Mouse (Mus musculus) ZHBTc4 (cell line): ENCODE results near the gene Grik1.

Source experiments
- DNase-seq: peaks from one replicate; pipeline ENCODE4 v3.0.0-alpha.2; 2011; ENCODE audit warnings: low read depth, low spot score

Grik1 gene

DNA sequence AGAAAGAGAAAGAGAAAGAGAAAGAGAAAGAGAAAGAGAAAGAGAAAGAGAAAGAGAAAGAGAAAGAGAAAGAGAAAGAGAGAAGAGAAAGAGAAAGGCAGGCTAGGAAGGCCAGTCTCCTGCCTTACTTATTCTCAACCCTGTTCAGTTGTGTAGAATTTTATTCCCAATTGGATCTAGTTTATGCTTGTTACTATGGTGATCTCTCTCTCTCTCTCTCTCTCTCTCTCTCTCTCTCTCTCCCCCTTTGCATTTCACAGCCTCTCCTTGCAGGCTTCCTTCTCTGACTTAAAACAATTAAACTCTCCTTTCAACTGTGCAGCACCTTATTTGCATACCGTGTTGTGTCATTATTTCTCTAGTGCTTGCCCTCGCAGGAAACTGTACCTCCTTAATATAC, 147.5 kb downstream of the Grik1 start:
- DNase-seq: no peak

GRCm38 (mm10) chr16:88142136-88142535, 147.9 kb downstream of the Grik1 start:
- DNase-seq: no peak

- no peak for DNase-seq
Observed at GRCm38 (mm10) chr16:88141594-88141993, 148.5 kb downstream of the Grik1 start.

GRCm38 (mm10) chr16:88138913-88139312, 151.2 kb downstream of the Grik1 start:
- DNase-seq: no peak

DNA sequence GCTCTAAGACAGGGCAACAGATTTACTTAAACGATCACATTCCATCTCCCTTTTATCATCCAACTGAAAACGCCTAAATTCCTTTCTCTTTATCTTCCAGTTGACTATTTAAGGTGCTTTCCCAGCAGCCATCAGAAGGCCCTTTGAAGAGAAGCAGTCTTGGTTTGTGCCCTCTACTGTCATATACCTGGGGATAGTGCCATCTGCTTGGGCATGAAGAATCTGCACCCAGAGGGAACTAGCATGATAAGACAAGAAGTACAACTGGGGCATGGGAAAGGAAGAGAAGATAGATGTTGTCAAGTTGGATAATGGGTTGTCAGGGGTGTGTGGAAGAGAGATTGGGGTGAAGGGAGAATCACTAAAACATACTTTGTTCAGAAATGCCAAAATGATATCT, 157.1 kb downstream of the Grik1 start:
- no peak for DNase-seq

- DNase-seq: no peak
Observed at GRCm38 (mm10) chr16:88131103-88131502, 159.0 kb downstream of the Grik1 start.

DNA sequence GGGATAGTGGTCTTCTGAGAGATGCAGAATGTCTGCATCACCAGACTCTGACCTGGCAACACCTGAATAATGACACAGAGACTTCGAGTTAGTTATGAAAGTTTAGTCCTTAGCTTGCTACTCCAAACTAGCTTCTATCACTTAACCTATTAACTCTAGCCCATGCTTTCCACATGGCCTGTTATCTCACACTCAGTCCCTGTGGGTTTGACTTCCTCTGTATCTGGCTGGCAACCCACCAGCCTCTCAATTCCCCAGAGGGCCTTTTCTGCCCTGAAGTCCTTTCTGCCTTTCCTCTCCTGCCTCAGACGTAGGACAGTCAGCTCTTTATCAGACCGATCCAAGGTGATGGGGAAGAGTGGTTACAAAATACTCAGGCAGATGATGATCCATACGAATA, 165.0 kb downstream of the Grik1 start:
- DNase-seq: no peak

DNA sequence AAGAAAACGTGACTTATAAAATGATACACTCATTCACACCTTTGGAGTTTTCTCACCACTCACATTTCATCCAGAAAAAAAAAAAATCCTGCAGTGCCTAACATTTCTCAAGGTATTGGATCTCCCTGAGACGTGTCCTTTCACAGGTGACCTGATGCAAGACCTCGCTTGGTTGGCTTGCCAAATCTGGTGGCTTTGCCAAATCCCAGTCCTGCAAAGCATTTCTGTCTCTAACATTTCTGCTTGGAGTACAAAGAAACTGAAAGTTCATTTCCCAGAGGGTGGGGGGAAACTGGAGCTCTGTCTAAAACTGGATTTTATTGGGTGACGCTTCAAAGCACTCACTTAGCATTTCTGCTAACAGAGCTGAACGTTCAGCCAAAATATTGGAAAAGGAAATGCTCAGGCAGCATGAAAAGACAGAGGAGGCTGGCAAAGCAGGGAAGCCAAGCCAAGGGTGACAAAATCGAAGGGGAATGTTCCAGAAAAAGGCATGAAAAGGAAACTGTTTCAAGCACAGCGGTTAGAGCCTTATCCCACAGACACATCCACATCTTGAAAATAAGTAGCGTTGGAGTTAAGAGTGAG, 177.4 kb downstream of the Grik1 start:
- no peak for DNase-seq

GRCm38 (mm10) chr16:88111459-88111858, 178.6 kb downstream of the Grik1 start:
- no peak for DNase-seq

- DNase-seq: no peak
Observed at GRCm38 (mm10) chr16:88094206-88094789, 195.8 kb downstream of the Grik1 start.

DNA sequence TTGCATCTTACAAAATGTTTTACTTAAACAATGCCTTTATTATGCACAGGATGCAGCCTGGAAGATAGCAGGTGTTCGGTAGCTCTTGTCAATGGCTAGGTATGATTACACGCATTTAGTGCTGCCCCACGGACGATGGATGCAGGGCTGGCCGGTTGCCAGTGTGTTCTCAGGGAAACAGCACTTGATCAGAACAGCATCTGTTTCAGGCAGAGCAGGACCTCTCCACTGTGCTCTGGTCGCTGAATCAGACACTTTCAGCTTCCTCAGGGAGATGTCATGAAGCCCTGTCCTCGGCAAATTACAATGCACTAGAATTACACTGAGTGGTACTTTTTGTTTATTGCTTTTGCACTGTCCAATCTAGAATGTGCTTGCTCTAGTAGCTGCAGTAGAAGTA, 202.8 kb downstream of the Grik1 start:
- no peak for DNase-seq

- DNase-seq: no peak
Observed at GRCm38 (mm10) chr16:88074716-88075115, 215.3 kb downstream of the Grik1 start.

DNA sequence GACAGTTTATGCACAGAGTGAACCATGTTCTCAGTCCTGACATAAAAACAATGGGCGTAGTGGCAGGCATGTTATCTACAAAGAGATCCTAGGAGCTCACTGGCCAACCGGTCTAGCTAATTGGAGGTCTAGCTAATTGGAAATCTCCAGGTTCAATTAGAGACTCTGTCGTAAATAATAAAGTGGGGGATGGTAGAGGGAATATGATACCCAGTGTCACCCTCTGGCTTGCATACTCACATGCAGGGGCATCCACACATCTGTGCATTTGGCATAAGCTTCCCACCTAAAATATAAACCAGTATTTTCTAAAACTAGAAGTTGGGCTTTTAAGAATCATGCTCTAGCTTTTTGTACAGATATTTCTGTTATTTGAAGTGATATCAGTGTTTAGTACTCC, 229.1 kb downstream of the Grik1 start:
- DNase-seq: no peak

- no peak for DNase-seq
Observed at GRCm38 (mm10) chr16:88048121-88048520, 241.9 kb downstream of the Grik1 start.

DNA sequence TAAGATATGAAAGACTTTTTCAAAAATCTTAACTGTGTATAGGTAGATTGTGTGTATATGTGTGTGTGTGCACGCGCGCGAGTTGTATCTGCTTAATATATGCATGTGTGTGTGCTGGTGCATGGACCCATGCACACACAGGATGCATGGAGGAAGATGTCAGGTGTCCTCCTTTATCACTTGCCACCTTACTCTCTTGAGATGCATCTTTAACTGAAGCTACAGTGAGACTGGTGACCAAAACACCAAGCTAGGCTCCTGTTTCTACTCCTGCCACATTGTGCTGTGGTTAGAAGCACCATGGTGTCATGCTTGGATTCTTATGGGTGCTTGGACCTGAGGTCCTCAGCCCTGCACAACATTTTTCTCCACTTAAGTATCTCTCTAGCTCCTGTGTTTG, 245.7 kb downstream of the Grik1 start:
- no peak for DNase-seq

- DNase-seq: no peak
Observed at GRCm38 (mm10) chr16:88042458-88042857, 247.6 kb downstream of the Grik1 start.

GRCm38 (mm10) chr16:88038503-88039091, 251.5 kb downstream of the Grik1 start:
- DNase-seq: no peak

GRCm38 (mm10) chr16:87988805-87989204, 301.3 kb downstream of the Grik1 start:
- DNase-seq: no peak

GRCm38 (mm10) chr16:87984201-87984870, 305.7 kb downstream of the Grik1 start:
- no peak for DNase-seq

DNA sequence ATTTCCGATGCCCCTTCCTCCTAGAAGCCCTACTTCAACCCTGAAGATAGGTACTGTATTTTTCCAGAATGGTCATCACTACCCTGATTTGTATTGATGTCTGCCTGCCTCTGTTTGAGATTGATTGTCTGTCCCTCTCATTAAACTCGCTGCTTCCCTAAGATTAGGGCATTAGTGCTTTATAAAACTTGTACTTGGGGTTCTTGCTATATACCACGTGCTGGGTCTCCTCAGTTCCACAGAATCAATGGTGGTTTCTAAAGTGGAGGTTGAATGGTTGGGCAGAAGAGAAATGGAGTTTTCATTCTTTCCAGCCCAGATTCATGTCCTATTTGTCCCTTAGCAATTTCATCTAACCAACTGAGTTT, 316.0 kb downstream of the Grik1 start:
- DNase-seq: no peak

- no peak for DNase-seq
Observed at GRCm38 (mm10) chr16:87973394-87974075, 316.5 kb downstream of the Grik1 start.

DNA sequence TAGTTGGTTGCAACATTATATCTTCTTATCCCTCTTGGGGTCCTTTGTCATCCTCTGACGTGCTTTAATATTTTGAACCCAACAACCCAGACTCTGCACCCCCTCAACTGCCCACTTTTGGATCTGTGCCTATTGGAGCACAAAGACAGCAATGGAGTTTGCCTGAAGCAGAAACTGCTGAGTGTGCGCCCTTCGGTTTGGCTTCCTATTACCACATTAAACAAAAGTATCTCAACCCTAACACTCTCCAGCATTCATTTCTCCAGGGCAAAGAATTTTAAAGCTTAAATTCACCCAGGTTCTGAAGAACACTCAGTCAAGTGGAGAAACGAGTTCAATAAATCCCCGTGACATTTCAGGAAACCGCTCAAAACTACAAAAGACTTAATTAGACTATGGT, 318.2 kb downstream of the Grik1 start:
- DNase-seq: no peak
